Mouse (Mus musculus) testis, adult 2 months (tissue): ENCODE data around the gene Nell2.

Experiments
- CTCF ChIP-seq: fragments of 200-500 bp; IDR thresholded peaks from 2 replicates; pipeline ENCODE4 v1.5.1; 2012; ENCODE audit warnings: low read depth, mild to moderate bottlenecking, inconsistent platforms, low read length, moderate library complexity; ENCODE audit not compliant: control insufficient read depth, insufficient read depth, insufficient replicate concordance
- POLR2A ChIP-seq: fragments of 200-500 bp; IDR thresholded peaks from 2 replicates; pipeline ENCODE4 v1.6.1; 2012; ENCODE audit warnings: low read depth, mild to moderate bottlenecking, inconsistent platforms, low read length, moderate library complexity; ENCODE audit not compliant: control insufficient read depth

DNA sequence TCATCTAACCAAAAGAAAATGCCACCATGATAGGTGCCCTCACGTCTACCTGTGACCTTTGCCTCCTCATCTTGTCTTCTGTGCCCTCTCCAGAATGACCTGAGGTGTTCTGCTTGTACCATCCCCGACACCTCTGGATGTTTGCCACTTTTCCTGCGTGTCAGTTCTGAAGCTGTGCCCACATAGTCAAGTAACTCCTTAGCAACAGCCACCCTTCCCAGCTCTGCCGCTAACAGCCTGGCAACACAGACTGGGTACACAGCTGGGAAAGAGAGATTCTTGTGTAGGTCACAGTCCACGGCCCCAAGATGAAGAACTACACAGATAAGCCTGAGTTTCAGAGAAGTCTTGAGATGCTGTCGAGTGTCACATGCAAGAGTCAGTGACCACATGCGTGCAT lies 103.3 kb downstream of the Nell2 start:
- TF ChIP-seq POLR2A = no peak
- TF ChIP-seq CTCF = no peak
